Mouse (Mus musculus) liver, embryonic 14.5 days (tissue): ENCODE results near the gene Rasgef1b. TPM values are rescaled to one million over a fixed set of nuclear protein-coding genes. Genes with fewer than 3 reads are reported as not detected.

ENCODE experiments used
- ATAC-seq: fragments of 200-750 bp; cut with Nextera tagmentation; 2 replicates; pipeline ENCODE4 v1.8.0; 2017; ENCODE audit warnings: moderate number of reproducible peaks, mild to moderate bottlenecking, moderate library complexity; ENCODE audit not compliant: insufficient read depth
- DNase-seq, 3 experiments: peaks; one replicate each; pipeline ENCODE4 v3.0.0-alpha.2; 2012 to 2013; ENCODE audit warnings: low read depth in 3 of 3, low spot score in 3 of 3
- H3K27ac ChIP-seq: fragments of 300-500 bp; sonication (generic); 2 replicates; pipeline ENCODE4 v1.5.1; 2014; ENCODE audit warnings: moderate library complexity, mild to moderate bottlenecking, control low read depth, inconsistent platforms
- H3K27me3 ChIP-seq: fragments of 300-500 bp; sonication (generic); 2 replicates; pipeline ENCODE4 v1.6.1; 2014; ENCODE audit warnings: mild to moderate bottlenecking, low read length, moderate library complexity; ENCODE audit not compliant: control insufficient read depth, insufficient read depth
- H3K36me3 ChIP-seq: fragments of 300-500 bp; sonication (generic); replicated peaks from 2 replicates; pipeline ENCODE4 v1.6.1; 2014; ENCODE audit warnings: low read depth; ENCODE audit not compliant: control insufficient read depth, insufficient read depth
- H3K4me1 ChIP-seq, 2 experiments: fragments of 200-500 bp in 1 of 2; fragments of 300-500 bp in 1 of 2; sonication (generic) in 1 of 2; replicated peaks; 2 replicates each; pipeline ENCODE4 v1.6.1; 2012 to 2014; ENCODE audit warnings: antibody characterized with exemption in 1 of 2, inconsistent platforms in 1 of 2, low read length in 1 of 2; ENCODE audit not compliant: control insufficient read depth in 2 of 2, insufficient read depth in 2 of 2
- H3K4me2 ChIP-seq: fragments of 300-500 bp; sonication (generic); 2 replicates; pipeline ENCODE4 v1.6.1; 2014; ENCODE audit warnings: low read depth, mild to moderate bottlenecking, control low read depth, moderate library complexity
- H3K4me3 ChIP-seq, 2 experiments: fragments of 200-500 bp in 1 of 2; fragments of 300-500 bp in 1 of 2; sonication (generic) in 1 of 2; 2 replicates each; pipeline ENCODE4 v1.5.1; 2012 to 2014; ENCODE audit warnings: low read depth in 2 of 2, low read length in 2 of 2, mild to moderate bottlenecking in 2 of 2, control low read depth in 1 of 2, inconsistent platforms in 1 of 2, moderate library complexity in 1 of 2; ENCODE audit not compliant: insufficient read depth in 1 of 2
- H3K9ac ChIP-seq: fragments of 300-500 bp; sonication (generic); replicated peaks from 2 replicates; pipeline ENCODE4 v1.6.1; 2014; ENCODE audit warnings: mild to moderate bottlenecking, control low read depth, moderate library complexity
- H3K9me3 ChIP-seq: fragments of 300-500 bp; sonication (generic); 2 replicates; pipeline ENCODE4 v1.6.1; 2016; ENCODE audit warnings: low read length, mixed read lengths; ENCODE audit not compliant: control insufficient read depth
- CTCF ChIP-seq: IDR thresholded peaks from 2 replicates; pipeline ENCODE4 v1.5.1; 2016; ENCODE audit warnings: antibody characterized with exemption, low read depth, control low read depth
- EP300 ChIP-seq: IDR thresholded peaks from 2 replicates; pipeline ENCODE4 v1.6.1; 2016; ENCODE audit warnings: antibody characterized with exemption, low read depth
- WGBS: fragments of 180-500 bp; shearing (Covaris S2); extraction: QIAGEN DNeasy Blood & Tissue Kit; methylation state at CpG from one replicate; pipeline ENCODE4 v1.1.7; 2014; ENCODE audit not compliant: insufficient replicate concordance; 5-methylcytosine and 5-hydroxymethylcytosine counted together
- polyA plus RNA-seq, 2 experiments: library from polyadenylated mRNA; depleted of rRNA in 1 of 2; stranded (reverse) in 1 of 2; unstranded in 1 of 2; fragments of >200 nt; fragmentation: Nextera tagmentation in 1 of 2; extraction: Ambion mirVana in 1 of 2; gene quantifications; 2 replicates each; pipeline versions ENCODE4 v1.2.1 to v1.2.3; 2012 to 2014

The Rasgef1b gene
- polyA plus RNA-seq, 2 experiments = 2.8 to 4.2 TPM

- no peaks in the 10 kb centered on the region for H3K4me1 ChIP-seq
- no peak overlapping the region for H3K4me3 ChIP-seq
- no peaks in the 10 kb centered on the region for H3K27me3 ChIP-seq
- no peak for DNase-seq
- no peak overlapping the region for H3K27ac ChIP-seq
- no peak overlapping the region for H3K4me2 ChIP-seq
- WGBS = 43% methylated on average over 5 of the region's 5 CpGs
- TF ChIP-seq EP300 (no peak), CTCF (no peak)
- H3K9ac ChIP-seq = no peak overlapping the region
- H3K36me3 ChIP-seq = no peaks in the 10 kb centered on the region
- ATAC-seq = no peak
- no peaks in the 10 kb centered on the region for H3K9me3 ChIP-seq
Observed at GRCm38 (mm10) chr5:99445242-99445641, 283.6 kb downstream of the Rasgef1b start.

GRCm38 (mm10) chr5:99444777-99445176 lies 284.1 kb downstream of the Rasgef1b start:
- Histone ChIP-seq H3K4me1 (no peaks in the 10 kb centered on the region), H3K4me3 (no peak overlapping the region), H3K36me3 (no peaks in the 10 kb centered on the region), H3K9ac (no peak overlapping the region), H3K27ac (no peak overlapping the region), H3K4me2 (no peak overlapping the region), H3K27me3 (no peaks in the 10 kb centered on the region), H3K9me3 (no peaks in the 10 kb centered on the region)
- WGBS = 73% methylated on average over 7 of the region's 7 CpGs
- DNase-seq (no peak), ATAC-seq (no peak)
- TF ChIP-seq CTCF (no peak), EP300 (no peak)

GRCm38 (mm10) chr5:99440109-99440508 lies 288.8 kb downstream of the Rasgef1b start:
- Histone ChIP-seq H3K4me2 (no peak overlapping the region), H3K27ac (no peak overlapping the region), H3K9ac (no peak overlapping the region), H3K9me3 (no peaks in the 10 kb centered on the region), H3K27me3 (no peaks in the 10 kb centered on the region), H3K4me3 (no peak overlapping the region), H3K36me3 (no peaks in the 10 kb centered on the region), H3K4me1 (peaks cover 0 to 1% of the 10 kb centered on the region in 2 experiments; a peak in 1 of 4 replicates)
- TF ChIP-seq CTCF (no peak), EP300 (no peak)
- DNase-seq (no peak), ATAC-seq (no peak)
- WGBS = 64% methylated on average over 6 of the region's 6 CpGs

GRCm38 (mm10) chr5:99438526-99438925 lies 290.3 kb downstream of the Rasgef1b start:
- no peaks in the 10 kb centered on the region for H3K27me3 ChIP-seq
- no peaks in the 10 kb centered on the region for H3K36me3 ChIP-seq
- H3K9ac ChIP-seq = no peak overlapping the region
- no peak for TF ChIP-seq EP300
- TF ChIP-seq CTCF = no peak
- DNase-seq (no peak), ATAC-seq (no peak)
- no peaks in the 10 kb centered on the region for H3K9me3 ChIP-seq
- 50% methylated on average over 1 of the region's 1 CpGs for WGBS
- H3K4me3 ChIP-seq = no peak overlapping the region
- no peak overlapping the region for H3K4me2 ChIP-seq
- no peak overlapping the region for H3K27ac ChIP-seq
- H3K4me1 ChIP-seq = peaks cover 0 to 1% of the 10 kb centered on the region in 2 experiments; a peak in 1 of 4 replicates

GRCm38 (mm10) chr5:99434226-99434625 lies 294.6 kb downstream of the Rasgef1b start:
- no peaks in the 10 kb centered on the region for H3K9me3 ChIP-seq
- no peak overlapping the region for H3K9ac ChIP-seq
- no peak for DNase-seq
- no peak for TF ChIP-seq EP300
- TF ChIP-seq CTCF = no peak
- no peak for ATAC-seq
- no peak overlapping the region for H3K27ac ChIP-seq
- no peak overlapping the region for H3K4me2 ChIP-seq
- peaks cover 0 to 1% of the 10 kb centered on the region in 2 experiments; a peak in 1 of 4 replicates for H3K4me1 ChIP-seq
- 66% methylated on average over 4 of the region's 4 CpGs for WGBS
- no peak overlapping the region for H3K4me3 ChIP-seq
- no peaks in the 10 kb centered on the region for H3K27me3 ChIP-seq
- H3K36me3 ChIP-seq = no peaks in the 10 kb centered on the region
